Mouse (Mus musculus): ENCODE measurements around the gene Macrod2.

Gene Macrod2

DNA sequence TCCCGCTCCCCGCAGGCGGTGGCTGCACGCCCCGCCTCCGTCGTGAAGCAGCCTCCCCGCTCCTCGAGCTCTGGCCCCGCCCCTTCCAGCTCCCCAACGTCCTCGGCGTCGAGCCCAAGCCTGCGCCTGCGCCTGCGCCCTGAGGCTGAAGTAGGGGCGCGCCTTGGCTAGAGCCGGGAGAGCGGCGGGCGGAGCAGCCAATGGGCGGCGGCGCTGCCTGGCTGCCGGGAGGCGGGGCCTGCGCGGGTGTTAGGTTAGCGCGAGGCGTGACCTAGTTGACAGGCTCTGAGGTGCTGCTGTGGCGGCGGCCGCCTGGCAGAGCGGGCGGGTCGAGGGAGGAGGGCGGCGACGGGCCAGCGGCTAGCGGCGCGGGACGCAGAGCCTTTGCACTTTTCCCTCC lies at the start of gene Macrod2:
TSS of gene Macrod2 (plus strand) at position 131 of the 400 bp plus-strand sequence.
- DNase-seq (ENCODE audit: inconsistent ontology term), result peak; percentile 99

DNA sequence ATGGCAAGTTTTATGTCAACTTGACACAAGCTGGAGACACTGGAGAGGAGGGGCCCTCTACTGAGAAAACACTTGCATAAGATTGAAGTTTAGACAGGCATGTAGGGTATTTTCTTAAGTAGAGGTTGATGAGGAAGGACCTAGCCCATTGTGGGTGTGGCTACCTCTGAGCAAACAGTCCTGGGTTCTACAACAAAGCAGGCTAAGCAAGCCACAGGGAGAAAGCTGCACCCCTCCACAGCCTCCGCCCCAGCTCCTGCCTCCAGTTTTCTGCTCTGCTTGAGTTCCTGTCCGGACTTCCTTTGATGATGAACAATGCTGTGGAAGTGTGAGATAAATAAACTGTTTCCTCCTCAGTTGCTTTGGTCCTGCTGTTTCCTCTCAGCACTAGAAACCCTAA lies 35.2 kb upstream of the Macrod2 start:
- DNase-seq (ENCODE audit: inconsistent ontology term), result no peak

DNA sequence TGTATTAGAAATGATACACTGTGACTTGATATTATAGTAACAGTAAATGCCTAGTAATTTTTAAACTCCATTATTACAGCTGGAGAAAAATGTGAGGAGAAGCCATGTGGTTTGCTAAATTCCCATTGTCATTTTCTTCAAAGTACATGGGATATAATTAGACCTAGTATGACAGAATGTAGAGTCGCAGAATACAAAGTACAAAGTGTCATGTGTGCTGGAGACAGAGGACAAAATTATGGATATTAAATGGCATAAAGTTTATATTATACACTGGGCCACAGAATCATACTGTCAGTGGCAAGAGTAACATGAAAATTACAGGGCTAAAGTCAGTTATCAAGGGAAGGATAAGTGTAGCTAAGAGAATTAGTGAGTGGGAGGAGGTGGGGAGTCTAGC lies 30.3 kb upstream of the Macrod2 start:
- no peak for DNase-seq (ENCODE audit: inconsistent ontology term)

DNA sequence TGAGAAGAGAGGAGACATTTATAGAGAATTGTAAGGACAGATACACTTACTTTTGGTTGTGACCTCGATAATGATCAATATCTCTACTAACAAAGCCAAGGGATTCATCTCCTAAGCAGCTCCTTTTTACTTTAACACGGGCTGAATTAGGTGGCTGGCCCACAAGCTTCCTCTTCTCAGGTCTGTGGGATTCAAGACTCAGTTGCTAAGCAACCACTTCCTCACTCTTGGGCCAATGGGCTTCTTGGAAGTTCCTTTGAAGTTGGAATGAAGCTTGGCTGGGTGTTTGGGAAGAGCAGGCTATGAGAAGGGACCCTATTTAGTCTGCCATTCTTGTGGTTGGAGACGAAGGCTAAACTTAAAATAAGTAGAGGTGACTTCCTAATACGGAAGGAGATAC lies 5.6 kb upstream of the Macrod2 start, which contains the start of gene Sel1l2:
TSS of gene Sel1l2 (minus strand) at position 182 of the 400 bp plus-strand sequence.
- DNase-seq (ENCODE audit: inconsistent ontology term), result no peak

DNA sequence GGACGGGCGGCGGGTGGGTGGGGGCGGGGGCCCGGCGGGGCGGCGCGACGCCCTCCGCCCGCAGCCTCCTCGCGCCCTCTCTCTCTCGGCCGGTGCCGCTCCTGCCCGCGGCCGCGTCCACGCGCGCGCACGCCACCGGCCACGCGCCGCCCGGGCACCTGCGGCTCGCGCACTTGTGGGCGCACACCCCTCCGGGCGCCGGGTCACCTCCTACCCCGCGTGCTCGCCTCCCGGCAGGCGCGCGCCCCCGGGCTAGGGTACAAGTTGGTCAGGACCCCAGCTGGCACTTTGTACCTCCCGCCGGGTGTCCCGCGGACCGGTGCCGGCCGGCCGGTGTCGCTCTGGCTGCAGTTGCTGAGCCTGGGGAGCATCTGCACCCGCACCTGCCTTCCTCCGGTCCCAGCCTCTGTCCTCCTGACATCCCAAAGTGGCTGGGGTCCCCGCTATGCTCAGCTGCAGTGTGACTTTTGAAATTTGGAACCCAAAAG lies 679 bp downstream of the Macrod2 start:
- peak; percentile 52 for DNase-seq (ENCODE audit: inconsistent ontology term)

DNA sequence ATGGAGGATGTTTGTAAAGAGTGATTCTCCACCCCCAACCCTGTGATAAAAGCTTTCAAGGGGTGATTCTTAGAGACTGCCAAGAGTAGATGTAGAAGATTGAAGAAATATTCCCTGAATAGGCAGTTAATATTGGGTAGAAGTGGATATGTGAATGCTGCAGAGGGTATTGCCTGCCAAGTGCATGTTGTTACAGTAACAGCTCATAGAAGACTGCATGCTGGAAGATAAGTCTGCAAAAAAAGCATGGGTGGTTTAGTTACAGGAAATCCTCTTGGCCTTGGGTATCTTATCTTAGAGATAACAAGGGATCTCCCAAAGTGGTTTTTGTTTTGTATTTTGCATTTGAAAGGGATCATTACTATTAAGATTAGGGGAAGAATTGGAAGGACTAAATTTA lies 30.7 kb downstream of the Macrod2 start:
- no peak for DNase-seq (ENCODE audit: inconsistent ontology term)

DNA sequence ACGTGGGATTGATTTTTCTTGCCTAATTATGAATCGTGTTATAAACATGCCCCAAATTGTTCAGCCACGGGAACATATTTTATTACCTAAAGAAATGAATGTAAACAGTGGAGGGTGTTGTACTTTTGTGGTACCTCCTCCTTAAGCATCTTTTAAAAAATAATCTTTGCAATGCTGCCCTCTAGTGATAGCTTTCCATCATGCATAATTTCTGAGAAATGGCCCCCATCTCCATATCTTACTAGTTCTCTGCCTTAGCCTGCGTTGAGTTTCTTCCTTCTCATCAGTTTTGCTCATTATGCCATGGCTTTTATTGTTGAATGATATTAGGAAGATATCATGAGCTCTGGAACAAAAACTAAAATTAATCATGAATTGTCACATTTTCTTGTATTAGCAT lies 32.2 kb downstream of the Macrod2 start:
- peak; percentile 5 for DNase-seq (ENCODE audit: inconsistent ontology term)

DNA sequence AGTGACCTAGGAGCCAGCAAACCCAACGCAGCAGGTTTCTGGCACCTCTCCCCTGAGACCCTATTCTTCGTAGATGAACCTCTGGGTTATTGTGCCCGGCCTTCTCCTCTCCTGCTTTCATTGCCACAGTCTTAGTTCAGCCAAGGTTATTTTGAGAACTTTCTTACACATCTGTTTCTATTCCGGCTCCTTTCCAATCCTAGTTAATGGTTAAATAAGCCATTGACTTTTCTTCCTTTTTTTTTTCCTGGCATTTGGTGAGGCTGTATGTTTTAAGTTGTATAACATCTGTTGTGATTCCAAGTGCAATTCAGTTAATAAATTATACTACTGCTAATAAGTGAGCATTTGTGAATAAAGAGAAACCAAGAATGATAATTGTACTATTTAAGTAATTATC lies 44.0 kb downstream of the Macrod2 start:
- DNase-seq (ENCODE audit: inconsistent ontology term), result no peak

DNA sequence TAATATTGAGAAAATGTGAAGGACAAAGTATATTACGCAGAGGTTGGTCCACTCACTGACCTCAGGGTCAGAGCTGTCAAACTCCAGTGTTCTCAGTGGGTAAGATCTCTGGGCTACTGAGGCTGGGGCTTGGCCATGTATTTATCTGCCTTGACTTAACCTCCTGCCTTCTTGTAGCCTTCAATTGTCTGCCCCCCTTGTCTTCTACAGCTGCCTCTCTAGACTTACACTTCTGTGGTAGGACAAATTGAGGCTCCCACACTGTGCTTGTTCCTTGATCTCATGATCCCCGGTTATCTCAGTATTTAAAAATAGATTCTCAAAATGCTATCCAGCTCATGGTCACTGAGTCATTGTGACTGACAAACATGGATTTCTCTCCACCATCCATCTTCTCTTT lies 53.5 kb downstream of the Macrod2 start:
- no peak for DNase-seq (ENCODE audit: inconsistent ontology term)

DNA sequence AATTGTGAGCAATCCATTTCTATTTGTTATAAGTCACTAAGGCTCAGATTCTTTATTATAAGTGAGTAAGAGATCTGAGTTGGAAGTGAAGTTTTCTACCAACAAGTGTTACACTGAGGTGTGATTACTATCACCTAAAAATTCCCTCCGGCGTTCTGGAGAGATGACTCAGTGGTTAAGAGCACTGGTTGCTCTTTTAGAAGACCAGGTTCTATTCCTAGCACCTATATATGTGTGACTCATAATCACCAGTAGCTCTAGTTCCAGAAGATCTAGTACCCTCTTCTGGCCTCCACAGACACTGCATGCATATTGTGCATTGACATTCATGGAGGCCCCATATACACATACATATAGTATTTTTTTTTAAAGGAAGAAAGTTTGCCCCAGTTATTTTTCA lies 80.7 kb downstream of the Macrod2 start:
- DNase-seq (ENCODE audit: inconsistent ontology term), result no peak

DNA sequence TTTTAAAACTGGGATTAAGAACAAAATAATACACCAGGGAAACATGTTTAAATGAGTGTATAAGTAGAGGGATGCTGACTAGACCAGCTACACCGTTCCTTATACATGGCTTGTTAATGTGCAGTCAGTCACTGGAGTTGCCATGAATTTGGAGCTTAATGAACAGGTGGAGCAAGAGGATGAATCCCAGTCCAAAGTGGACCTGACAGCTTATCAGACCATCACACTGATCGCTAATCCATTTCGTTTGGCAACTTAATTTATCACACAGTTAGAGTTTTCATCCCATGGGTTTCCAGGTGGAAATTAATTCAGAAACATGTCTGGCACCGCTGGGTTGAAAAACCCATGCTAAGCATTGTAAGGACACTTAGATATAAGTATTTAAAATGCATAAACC lies 81.8 kb downstream of the Macrod2 start:
- DNase-seq (ENCODE audit: inconsistent ontology term), result no peak

DNA sequence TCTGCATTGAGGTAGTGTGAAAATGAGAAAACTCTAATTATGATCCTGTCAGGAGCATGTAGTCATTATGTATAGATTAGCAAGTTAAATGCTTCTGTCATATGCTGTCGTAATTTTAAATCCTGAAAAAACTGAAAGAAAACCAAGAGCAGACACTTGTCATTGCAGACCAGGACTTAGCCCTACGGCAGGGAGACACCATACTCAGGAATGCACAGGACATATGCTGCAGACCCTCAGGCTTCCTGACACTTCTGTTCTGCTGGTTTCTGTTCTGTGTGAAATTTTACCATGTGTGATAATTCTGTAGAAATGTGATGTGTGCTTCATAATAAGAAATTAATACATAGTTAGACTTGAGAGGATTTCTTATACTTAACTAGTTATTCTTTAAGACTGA lies 87.5 kb downstream of the Macrod2 start:
- DNase-seq (ENCODE audit: inconsistent ontology term), result no peak

DNA sequence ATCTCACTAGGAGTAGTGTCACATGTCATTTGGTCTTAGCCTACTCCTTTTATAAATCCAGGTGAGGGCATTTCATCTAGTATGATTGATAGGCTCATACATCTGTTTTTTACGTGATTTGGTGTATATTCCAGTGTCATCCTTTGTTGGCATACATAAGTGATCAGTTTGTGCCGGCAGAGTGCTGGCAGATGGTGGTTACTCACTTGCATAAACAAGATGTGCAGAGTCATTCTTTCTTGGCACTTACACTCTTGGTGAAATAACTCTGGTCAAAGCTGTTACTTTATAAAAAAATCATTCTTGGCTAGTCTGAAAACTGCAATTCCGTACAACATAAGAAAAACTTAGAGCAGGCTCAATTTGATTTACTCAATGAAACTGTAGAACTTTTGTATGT lies 102.6 kb downstream of the Macrod2 start:
- peak; percentile 12 for DNase-seq (ENCODE audit: inconsistent ontology term)

DNA sequence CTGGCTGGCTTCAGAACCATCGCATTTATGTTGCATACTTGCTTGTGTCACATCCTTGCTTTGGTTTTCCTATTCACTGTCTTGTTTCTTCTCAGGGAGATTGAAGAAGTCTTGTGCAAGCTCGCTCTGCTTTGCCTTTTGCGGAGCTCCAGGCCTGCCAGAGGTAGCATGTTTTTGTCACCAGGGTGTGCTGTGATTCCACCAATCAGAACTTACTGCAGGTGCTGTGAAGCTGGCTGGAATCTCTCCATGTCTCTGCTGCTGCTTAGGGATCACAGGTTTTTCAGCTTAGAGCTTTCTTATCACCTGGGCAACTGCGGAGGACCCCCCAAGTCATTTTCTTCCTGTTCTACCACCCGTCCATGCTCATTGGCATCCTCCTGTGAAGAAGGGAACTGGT lies 105.8 kb downstream of the Macrod2 start:
- DNase-seq (ENCODE audit: inconsistent ontology term), result peak; percentile 21

DNA sequence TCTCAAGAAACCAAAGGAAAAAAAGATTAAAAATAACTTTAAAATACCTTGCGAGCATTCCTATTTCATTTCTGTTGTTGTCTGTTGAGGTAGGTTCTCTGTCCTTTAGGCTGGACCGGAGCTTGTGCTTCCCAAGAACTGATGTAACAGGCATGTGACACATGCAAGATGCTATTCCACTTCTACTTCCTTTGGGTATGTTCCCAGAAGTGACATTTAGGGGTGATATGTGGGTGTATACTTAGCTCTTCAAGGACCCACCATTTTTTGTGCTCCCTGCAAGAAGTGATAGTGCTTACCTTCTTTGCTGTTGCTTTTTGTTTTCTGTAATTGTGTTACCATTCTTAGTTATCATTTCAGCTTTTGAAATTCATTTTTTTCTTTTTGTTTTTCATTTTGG lies 126.4 kb downstream of the Macrod2 start:
- DNase-seq (ENCODE audit: inconsistent ontology term), result no peak

DNA sequence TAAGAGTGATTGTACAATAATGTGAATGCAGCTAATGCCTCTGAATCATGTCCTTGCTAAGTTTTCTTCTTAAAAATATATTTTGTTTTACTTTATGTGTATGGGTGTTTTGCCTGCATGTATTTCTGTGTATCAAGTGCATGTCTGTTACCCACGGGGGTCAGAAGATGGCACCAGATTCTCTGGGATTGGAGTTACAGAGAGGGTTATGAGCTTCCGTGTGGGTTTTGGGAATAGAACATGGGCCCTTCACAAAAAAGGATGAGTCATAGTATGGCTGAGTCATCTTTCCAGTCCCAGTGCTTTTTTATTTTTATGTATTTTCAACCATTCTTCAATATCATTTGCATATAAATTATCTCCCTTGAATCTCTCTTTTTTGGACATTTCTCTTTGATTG lies 135.1 kb downstream of the Macrod2 start:
- no peak for DNase-seq (ENCODE audit: inconsistent ontology term)

DNA sequence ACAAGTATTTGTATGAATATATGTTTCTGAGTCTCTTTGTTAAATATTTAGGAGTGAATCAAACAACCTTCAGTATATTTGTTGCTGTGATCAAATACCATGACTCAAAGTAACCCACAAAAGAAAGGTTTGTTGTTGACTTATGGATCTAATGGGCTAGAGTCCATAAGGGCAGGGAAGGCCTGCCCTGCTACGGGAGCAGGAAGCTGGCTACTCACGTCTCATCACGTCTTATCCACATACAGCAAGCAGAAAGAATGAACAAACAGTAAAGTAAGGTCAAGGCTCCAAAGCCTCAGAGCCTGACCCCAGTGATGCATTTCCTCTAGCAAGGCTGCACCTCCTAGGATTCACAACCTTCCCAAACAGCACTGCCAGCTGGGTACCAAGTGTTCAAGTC lies 136.9 kb downstream of the Macrod2 start:
- DNase-seq (ENCODE audit: inconsistent ontology term), result no peak

DNA sequence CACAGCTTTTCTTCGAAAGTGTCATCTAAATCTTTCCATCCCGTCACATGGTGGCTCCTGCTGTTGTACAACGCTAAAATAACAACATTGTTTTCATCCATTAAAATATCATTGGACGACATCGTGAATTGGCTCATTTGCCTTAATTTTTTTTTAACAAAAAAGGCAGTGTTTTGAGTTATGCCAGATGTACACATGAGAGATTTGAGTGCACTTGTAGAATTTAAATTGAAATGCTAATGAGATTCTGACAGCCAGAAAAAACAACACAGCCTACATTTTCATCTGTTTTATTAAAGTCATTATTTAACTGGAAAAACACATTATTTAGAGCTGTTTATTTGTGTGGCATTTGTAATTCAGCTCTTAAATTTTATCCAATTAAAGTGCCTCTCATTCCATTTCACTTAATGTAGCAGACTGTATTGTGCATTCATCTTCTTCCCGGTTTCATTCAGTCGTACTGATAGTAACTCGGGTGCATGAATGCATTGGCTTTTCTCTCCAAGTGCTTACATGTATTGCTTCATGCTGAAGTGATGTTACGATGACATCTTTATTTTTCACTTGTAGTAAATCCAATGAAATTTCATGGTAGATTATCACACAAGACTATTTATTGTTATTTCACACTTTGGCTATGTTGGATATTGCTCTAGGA lies 137.9 kb downstream of the Macrod2 start:
- DNase-seq (ENCODE audit: inconsistent ontology term), result peak; percentile 84

DNA sequence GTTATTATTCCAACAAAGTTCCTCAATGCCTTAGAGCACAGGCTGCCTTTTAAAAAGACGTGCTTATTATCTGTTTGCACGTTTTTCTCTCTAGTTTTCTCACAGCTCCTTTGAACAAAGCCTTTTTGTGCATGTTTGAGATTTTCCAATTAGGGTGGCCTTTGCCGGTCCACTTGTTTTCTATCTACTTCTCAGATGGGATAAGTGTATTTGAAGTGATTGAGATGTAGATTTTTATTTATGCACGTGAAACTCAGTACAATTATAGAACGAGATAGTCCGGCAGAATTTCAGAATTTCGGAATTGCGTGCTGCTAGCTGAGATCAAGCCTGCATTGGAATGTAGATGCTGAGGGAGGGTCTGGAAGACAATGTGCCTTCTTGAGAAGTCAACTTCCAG lies 138.5 kb downstream of the Macrod2 start:
- peak; percentile 39 for DNase-seq (ENCODE audit: inconsistent ontology term)

DNA sequence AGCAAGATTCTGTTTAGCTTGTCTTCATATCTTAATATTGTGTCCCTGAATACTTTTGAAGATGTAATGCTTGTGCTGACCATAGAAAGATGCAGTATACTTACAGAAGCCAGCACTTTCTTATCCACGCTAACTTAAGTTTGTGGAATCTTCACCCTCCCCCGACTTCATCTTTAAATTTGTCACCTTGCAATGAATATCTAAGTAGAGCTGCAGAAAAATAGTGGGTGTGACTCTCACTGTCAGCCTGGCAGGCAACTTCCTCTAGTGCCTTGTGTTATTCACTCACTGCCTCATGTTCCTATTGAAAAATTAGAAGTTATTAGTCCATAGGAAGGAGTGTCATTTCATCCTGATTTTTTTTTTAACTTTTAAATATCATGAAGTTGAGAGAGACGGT lies 139.5 kb downstream of the Macrod2 start:
- DNase-seq (ENCODE audit: inconsistent ontology term), result no peak

DNA sequence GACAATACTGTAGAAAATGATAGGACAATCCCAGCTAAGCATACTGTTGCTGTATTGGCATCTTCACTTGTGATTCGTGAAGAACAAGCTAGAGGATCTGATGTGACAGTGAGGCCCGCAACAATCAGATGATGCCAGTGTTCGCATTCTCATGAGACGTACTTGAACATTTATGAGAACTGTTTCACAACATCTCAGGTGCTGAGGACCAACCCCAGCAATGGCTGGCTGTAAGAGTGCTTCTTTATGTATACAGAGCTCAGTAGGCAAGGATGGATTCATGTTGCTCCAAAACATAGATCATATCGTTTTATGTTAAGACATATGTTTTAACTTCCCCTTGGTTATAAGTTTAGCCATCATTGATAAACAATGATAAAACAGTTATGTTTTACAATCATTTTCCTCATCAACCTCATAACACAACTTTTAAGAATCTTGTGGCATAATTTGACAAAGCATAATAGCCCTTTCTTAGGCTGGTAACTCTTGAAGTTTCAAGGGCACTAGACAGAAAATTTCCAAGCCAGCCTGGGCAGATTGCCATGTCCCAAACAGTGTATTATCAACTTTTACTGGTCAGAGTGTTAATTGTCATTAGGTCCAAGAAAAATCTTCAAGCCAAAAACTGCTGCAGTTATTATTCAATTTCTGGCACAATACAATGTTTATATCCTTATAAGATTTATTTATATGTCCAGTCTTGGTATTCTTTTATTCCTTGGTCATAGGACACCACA lies 140.9 kb downstream of the Macrod2 start:
- DNase-seq (ENCODE audit: inconsistent ontology term), result peak; percentile 46

DNA sequence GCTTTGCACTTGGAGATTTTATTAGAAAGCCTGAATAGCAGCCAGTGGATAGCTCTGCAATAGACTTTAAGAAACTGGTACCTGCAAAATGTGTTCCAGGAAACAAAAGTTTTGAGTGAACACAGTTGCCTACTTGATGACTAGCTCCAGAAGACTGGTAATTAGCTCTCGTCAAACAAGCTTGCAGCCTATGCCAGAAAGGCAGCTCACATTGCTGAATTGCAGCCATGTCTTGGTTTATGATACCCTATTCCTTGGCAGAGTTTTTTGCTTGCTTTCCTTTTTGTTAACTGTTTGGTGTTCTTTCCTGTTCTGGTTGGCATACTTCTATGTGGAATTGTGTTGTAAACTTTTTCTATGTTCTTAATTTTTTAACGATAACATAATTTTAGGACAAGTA lies 154.2 kb downstream of the Macrod2 start:
- peak; percentile 54 for DNase-seq (ENCODE audit: inconsistent ontology term)

DNA sequence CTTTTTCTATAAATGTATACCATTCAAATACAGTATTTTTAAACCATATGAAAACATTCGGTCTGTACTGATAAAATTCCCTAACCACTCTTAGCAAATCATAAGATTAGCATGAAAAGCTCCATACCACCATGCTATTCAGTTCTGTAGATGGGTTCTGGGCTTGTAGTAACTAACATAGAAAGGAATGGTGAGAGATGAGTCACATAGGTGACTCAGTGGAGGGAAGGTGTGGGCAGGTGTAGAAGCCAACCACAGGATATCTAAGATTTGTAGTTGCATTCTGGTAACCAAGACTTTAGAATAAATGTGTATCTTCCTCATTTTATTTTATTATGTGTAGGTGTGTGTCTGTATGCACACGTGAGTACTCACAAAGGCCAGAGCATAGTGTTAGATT lies 166.3 kb downstream of the Macrod2 start:
- DNase-seq (ENCODE audit: inconsistent ontology term), result no peak
